Mouse (Mus musculus): Measurements from ENCODE around the gene Slc12a8.

Gene Slc12a8

GRCm38 (mm10) chr16:33696811-33697575, 179.9 kb downstream of the Slc12a8 start:
- DNase-seq (ENCODE audit: low read depth, low spot score): no peak

GRCm38 (mm10) chr16:33697576-33698276, 180.6 kb downstream of the Slc12a8 start:
- no peak for DNase-seq (ENCODE audit: low read depth, low spot score)

DNA sequence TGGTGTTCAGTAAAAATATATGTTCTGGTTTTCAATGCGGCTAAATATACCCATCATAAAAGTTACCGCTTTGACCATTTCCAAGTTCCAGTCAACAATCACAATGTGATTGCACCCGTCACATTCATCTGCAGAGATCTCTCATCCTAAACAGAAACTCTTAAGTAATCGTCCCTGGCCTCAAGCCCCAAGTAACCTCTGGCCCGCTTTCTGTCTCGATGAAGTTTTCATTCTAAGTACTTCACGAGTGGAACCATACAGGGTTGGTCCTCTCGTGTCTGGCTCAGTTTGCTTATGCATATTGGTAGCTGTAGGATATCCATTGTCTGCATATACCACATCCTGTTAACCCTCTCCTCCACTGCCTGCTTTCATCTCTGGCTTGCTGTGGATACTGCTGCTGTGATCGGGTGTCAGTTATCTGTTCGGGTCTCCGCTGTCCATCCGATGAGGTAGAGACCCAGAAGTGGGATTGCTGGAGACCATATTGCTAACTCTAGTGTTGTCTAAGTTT, 181.2 kb downstream of the Slc12a8 start:
- DNase-seq (ENCODE audit: low read depth, low spot score): no peak

- no peak for DNase-seq (ENCODE audit: low read depth, low spot score)
These were observed 183.5 kb downstream of the Slc12a8 start for GRCm38 (mm10) chr16:33700584-33700983.

DNA sequence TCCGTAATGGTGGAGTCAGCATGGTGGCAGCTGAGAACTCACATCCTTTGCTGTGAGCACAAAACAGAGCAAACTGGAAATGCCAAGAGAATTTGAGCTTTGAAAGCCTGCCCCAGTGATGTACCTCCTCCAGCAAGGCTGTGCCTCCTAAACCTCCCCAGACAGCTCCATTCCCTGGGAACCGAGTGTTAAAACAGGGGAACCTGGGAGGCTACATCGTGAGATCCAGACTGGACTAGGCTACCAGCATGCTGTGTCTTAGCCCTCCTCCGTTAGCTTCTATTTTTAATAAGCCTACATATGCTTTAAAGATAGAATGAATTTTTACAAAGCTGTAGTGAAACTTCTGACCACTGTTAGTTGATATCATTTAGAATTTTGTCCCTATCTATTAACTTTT, 184.7 kb downstream of the Slc12a8 start:
- DNase-seq (ENCODE audit: low read depth, low spot score): no peak

- no peak for DNase-seq (ENCODE audit: low read depth, low spot score)
These were observed 187.2 kb downstream of the Slc12a8 start for GRCm38 (mm10) chr16:33704289-33704688.

- DNase-seq (ENCODE audit: low read depth, low spot score): no peak
These were observed 188.1 kb downstream of the Slc12a8 start for GRCm38 (mm10) chr16:33705258-33705657.

DNA sequence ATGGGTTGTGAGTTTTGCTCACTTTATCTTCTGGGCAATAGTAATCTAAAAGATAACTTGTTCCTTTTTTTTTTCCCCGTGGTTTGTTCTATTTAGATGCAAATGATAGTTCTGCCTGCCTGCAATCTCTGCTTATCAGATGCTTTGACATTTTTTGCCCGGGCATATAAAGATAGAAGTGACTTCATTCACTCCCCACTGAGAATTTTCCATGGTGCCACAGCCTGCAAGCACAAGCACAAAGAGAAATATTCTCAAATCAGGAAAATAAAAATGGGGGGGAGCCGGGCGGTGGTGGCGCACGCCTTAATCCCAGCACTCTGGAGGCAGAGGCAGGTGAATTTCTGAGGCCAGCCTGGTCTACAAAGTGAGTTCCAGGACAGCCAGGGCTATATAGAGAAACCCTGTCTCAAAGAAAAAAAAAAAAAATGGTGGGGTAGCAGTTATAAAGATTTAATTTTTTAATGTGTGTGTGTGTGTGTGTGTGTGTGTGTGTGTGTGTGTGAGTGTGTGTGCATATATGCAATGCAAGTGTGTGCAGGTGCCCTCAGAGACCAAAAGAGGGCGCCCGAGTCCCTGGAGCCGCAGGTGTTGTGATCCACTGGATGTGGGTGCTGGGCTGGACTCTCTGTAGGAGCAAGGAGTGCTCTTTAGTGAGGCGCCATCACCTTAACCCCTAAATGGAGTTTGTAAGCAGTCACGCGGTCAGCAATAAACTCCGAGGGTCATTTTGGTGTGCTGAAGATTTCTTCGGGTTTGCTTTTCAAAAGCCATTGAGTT, 189.2 kb downstream of the Slc12a8 start:
- no peak for DNase-seq (ENCODE audit: low read depth, low spot score)

DNA sequence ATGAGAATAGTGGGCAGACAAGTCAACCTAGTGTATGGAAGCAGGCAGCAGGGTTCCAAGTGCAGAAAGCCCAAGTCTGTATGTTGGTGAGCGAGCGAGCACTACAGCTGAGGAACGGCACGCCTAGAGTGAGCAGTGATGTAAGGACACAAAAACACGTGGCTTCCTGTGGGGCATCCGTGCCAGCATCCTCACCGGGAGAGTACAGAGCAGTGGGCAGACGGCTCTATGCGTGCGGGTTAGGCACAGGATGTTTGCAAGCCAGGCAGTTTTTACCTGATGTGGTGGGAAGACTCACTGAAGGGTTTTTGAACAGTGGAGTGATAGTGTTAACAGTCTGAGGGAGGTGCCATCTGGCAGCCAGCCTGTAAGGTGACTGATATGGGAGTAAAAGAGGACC, 190.9 kb downstream of the Slc12a8 start:
- no peak for DNase-seq (ENCODE audit: low read depth, low spot score)

DNA sequence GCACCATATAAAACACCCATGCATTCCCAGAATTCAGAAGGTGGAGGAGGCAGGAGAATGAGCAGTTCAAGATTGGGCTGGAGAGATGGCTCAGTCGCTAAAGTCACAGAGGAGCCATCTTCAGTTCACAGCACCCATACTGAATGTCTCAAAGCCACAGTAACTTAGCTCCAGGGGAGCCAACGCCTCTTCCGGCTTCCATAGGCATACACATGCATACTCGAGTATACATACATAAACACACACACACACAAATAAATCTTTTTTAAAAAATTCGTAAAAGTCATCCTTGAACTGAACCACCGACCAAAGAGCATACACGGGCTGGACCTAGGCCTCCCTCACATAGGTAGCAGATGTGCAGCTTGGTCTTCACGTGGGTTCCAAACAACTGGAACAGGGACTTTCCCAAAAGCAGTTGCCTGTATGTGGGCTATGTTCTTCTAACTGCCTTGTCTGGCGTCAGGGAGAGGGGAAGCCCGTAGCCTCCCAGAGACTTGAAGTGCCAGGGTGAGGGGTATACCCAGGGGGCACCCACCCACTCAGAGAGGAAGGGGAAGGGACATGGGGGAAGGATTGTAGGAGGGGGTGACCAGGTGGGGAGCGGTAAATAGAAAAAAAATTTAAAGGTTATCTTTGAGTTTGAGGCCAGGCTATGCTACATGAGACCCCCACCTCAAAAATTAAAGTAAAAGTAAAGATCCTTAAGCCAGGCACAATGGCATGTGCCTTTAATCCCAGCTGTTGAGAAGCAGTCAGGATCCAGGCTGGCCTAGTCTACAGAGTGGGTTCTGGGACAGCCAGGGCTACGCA, 191.7 kb downstream of the Slc12a8 start:
- DNase-seq (ENCODE audit: low read depth, low spot score): no peak

Data from forelimb bud, embryonic 11.5 days (tissue).